Mouse (Mus musculus) lung, embryonic 14.5 days (tissue): ENCODE measurements around the gene Myadml2. TPM values are rescaled to one million over a fixed set of nuclear protein-coding genes. Genes with fewer than 3 reads are reported as not detected.

ENCODE experiments used
- ATAC-seq: fragments of 200-750 bp; cut with Nextera tagmentation; 2 replicates; pipeline ENCODE4 v1.8.0; 2017; ENCODE audit warnings: mild to moderate bottlenecking, moderate TSS enrichment, moderate library complexity; ENCODE audit not compliant: insufficient read depth
- DNase-seq: peaks from one replicate; pipeline ENCODE4 v3.0.0-alpha.2; 2015
- H3K27ac ChIP-seq: fragments of 300-500 bp; sonication (generic); 2 replicates; pipeline ENCODE4 v1.5.1; 2014; ENCODE audit warnings: low read depth, mild to moderate bottlenecking, moderate library complexity
- H3K27me3 ChIP-seq: fragments of 300-500 bp; sonication (generic); 2 replicates; pipeline ENCODE4 v1.6.1; 2014; ENCODE audit warnings: low read length, control low read depth; ENCODE audit not compliant: insufficient read depth
- H3K36me3 ChIP-seq: fragments of 300-500 bp; sonication (generic); 2 replicates; pipeline ENCODE4 v1.6.1; 2014; ENCODE audit warnings: control low read depth; ENCODE audit not compliant: insufficient read depth
- H3K4me1 ChIP-seq: fragments of 300-500 bp; sonication (generic); 2 replicates; pipeline ENCODE4 v1.6.1; 2014; ENCODE audit warnings: antibody characterized with exemption, control low read depth; ENCODE audit not compliant: insufficient read depth
- H3K4me2 ChIP-seq: fragments of 300-500 bp; sonication (generic); 2 replicates; pipeline ENCODE4 v1.6.1; 2014; ENCODE audit warnings: mild to moderate bottlenecking
- H3K4me3 ChIP-seq: fragments of 300-500 bp; sonication (generic); 2 replicates; pipeline ENCODE4 v1.5.1; 2014; ENCODE audit warnings: low read depth, low read length
- H3K9ac ChIP-seq: fragments of 300-500 bp; sonication (generic); 2 replicates; pipeline ENCODE4 v1.6.1; 2014
- H3K9me3 ChIP-seq: fragments of 300-500 bp; sonication (generic); 2 replicates; pipeline ENCODE4 v1.6.1; 2016; ENCODE audit warnings: low read depth, low read length, control low read depth
- CTCF ChIP-seq: IDR thresholded peaks from 2 replicates; pipeline ENCODE4 v1.5.1; 2016; ENCODE audit warnings: antibody characterized with exemption, low read depth
- WGBS: fragments of 180-500 bp; shearing (Covaris S2); extraction: QIAGEN DNeasy Blood & Tissue Kit; methylation state at CpG from one replicate; pipeline ENCODE4 v1.1.7; 2014; 5-methylcytosine and 5-hydroxymethylcytosine counted together
- polyA plus RNA-seq: library from polyadenylated mRNA; unstranded; fragments of >200 nt; fragmentation: Nextera tagmentation; extraction: Ambion mirVana; gene quantifications from 2 replicates; pipeline ENCODE4 v1.2.1, GENCODE M21; 2014

Myadml2 gene
- polyA plus RNA-seq, 1 experiment from 2014 or later: not detected

- Histone ChIP-seq H3K9me3 (no peaks in the 10 kb centered on the region), H3K4me2 (peak within 1 kb of the TSS; percentile 73), H3K27ac (no peak within 1 kb of the TSS), H3K9ac (peak within 1 kb of the TSS; percentile 54), H3K36me3 (peaks cover 68% of the 10 kb centered on the region), H3K27me3 (no peaks in the 10 kb centered on the region), H3K4me1 (peaks cover 11% of the 10 kb centered on the region; the same call in 1 of the 2 replicates), H3K4me3 (peak within 1 kb of the TSS; percentile 32)
- WGBS: 4% methylated on average over 45 of the region's 45 CpGs
- DNase-seq (peak; percentile 18), ATAC-seq (peak; percentile 19; the same call in 1 of the 2 replicates)
- TF ChIP-seq CTCF: no peak
Observed at GRCm38 (mm10) chr11:120608241-120609034, 39.5 kb downstream of the Myadml2 start, which contains the start of gene Npb. TSS of gene Npb (plus strand) at chr11:120608477.

GRCm38 (mm10) chr11:120606764-120607163, 41.2 kb downstream of the Myadml2 start:
- DNase-seq (no peak), ATAC-seq (no peak)
- Histone ChIP-seq H3K9ac (no peak overlapping the region), H3K4me2 (no peak overlapping the region), H3K36me3 (peaks cover 68% of the 10 kb centered on the region), H3K27ac (no peak overlapping the region), H3K9me3 (no peaks in the 10 kb centered on the region), H3K4me3 (no peak overlapping the region), H3K27me3 (no peaks in the 10 kb centered on the region), H3K4me1 (peaks cover 11% of the 10 kb centered on the region; the same call in 1 of the 2 replicates)
- no peak for TF ChIP-seq CTCF
- WGBS: 63% methylated on average over 4 of the region's 4 CpGs

- no peak for ATAC-seq
- 87% methylated on average over 7 of the region's 7 CpGs for WGBS
- Histone ChIP-seq H3K4me1 (peaks cover 11% of the 10 kb centered on the region; the same call in 1 of the 2 replicates), H3K27me3 (no peaks in the 10 kb centered on the region), H3K9me3 (no peaks in the 10 kb centered on the region), H3K36me3 (peaks cover 66% of the 10 kb centered on the region), H3K27ac (no peak overlapping the region), H3K4me3 (no peak overlapping the region), H3K9ac (no peak overlapping the region), H3K4me2 (no peak overlapping the region)
- DNase-seq: no peak
- no peak for TF ChIP-seq CTCF
Observed at GRCm38 (mm10) chr11:120605667-120606066, 42.3 kb downstream of the Myadml2 start.

GRCm38 (mm10) chr11:120603545-120603944, 44.4 kb downstream of the Myadml2 start:
- no peak for DNase-seq
- H3K4me3 ChIP-seq: no peak overlapping the region
- peaks cover 60% of the 10 kb centered on the region for H3K36me3 ChIP-seq

GRCm38 (mm10) chr11:120600716-120601115, 47.2 kb downstream of the Myadml2 start:
- no peak overlapping the region for H3K4me3 ChIP-seq
- WGBS: 95% methylated on average over 3 of the region's 3 CpGs
- no peak for TF ChIP-seq CTCF
- H3K4me1 ChIP-seq: peaks cover 11% of the 10 kb centered on the region
- no peak overlapping the region for H3K27ac ChIP-seq
- H3K9me3 ChIP-seq: no peaks in the 10 kb centered on the region
- H3K4me2 ChIP-seq: no peak overlapping the region
- ATAC-seq (no peak), DNase-seq (no peak)
- H3K9ac ChIP-seq: no peak overlapping the region
- H3K27me3 ChIP-seq: no peaks in the 10 kb centered on the region
- peaks cover 69% of the 10 kb centered on the region for H3K36me3 ChIP-seq

More at GRCm38 (mm10) chr11:120603545-120603944, 44.4 kb downstream of the Myadml2 start:
- peaks cover 11% of the 10 kb centered on the region; the same call in 1 of the 2 replicates for H3K4me1 ChIP-seq
- H3K27me3 ChIP-seq: no peaks in the 10 kb centered on the region
- WGBS: 50% methylated on average over 2 of the region's 2 CpGs
- no peak for TF ChIP-seq CTCF
- H3K9ac ChIP-seq: no peak overlapping the region
- H3K4me2 ChIP-seq: no peak overlapping the region
- no peak overlapping the region for H3K27ac ChIP-seq
- no peak for ATAC-seq
- H3K9me3 ChIP-seq: no peaks in the 10 kb centered on the region

- peak overlapping the region; percentile 100 for H3K9ac ChIP-seq
- H3K4me3 ChIP-seq: peak overlapping the region; percentile 99
- H3K4me2 ChIP-seq: peak overlapping the region; percentile 93
- H3K9me3 ChIP-seq: no peaks in the 10 kb centered on the region
- no peak for TF ChIP-seq CTCF
- ATAC-seq: no peak
- peaks cover 68% of the 10 kb centered on the region for H3K36me3 ChIP-seq
- peak; percentile 15 for DNase-seq
- peaks cover 11% of the 10 kb centered on the region for H3K4me1 ChIP-seq
- WGBS: 40% methylated on average over 17 of the region's 17 CpGs
- peak overlapping the region; percentile 92 for H3K27ac ChIP-seq
- H3K27me3 ChIP-seq: no peaks in the 10 kb centered on the region
Observed at GRCm38 (mm10) chr11:120598990-120599549, 48.9 kb downstream of the Myadml2 start.
